Mouse (Mus musculus) right cerebral cortex, postnatal 36 days (tissue): ENCODE data around the gene Appl2.
"Not testable (repeated sequence)": the region's sequence is repeated elsewhere in the genome, so short reads cannot be mapped to it uniquely, and the experiment has no call there.

Experiments
- DNase-seq, 2 experiments: peaks; one replicate each; pipeline ENCODE4 v3.0.0; 2022; ENCODE audit warnings: low spot score in 2 of 2, mixed read lengths in 1 of 2

The Appl2 gene

DNA sequence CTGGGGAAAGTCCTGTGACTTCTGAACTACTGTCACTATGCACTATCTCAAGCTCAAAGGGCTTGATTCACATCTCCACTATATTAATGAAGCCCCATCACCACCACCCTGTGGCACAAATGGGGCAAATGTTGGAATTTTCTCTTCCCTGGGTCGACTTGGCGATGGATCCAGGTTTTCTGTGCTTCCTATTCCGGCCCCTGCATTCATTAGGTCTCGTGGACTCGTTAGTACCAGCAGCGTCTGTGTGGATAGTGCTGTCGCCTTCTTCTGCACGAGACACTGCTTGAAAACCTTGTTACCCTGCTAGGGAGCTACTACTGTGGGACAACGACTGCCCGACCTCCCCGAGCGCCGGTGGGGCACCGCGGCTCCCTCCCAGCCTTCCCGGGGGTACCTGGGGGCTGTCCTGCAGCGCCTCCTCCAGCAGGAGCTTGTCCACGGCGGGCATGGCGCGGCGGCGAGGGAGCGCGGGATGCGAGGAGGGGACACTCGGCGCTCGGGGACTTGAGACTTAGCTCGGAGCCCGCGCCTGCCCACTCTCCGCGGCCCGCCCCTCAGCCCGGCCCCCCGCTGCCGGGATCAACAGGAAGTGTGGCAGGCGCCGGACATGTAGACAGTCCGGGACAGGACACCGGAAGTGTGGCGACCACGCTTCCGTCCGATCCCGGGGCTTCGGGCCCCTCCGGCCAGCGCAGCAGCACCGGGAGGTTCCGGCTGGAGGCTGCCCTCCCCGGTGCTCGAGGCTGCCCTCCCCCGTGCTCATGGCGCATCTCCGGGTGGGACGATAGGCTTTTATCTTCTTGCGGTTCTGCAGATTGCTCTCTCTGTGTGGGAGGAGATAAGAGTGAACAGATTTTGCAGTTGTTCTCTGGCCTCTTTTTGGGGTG lies at the start of gene Appl2:
Appl2 (minus strand) TSS at position 608 of the 890 bp plus-strand sequence.
- DNase-seq: peak; percentile 88 to 91

DNA sequence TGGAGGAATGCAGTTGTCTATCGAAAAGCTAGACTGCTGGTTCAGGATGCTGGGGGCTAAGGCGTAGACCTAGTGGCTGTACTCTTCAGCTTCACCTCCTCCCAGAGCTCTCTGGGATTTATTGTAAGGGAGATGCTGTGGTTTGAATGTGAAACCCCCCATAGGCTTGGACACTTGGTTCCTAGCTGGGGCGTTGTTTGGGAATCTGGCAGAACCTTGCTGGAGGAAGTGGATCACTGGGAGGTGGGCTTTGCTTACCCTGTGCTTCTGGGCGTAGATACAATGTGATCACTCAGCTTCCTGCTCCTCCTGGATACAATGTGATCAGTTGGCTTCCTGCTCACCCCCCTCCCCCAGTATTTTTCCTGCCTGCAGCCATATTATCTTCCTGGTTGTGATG lies 47.7 kb upstream of the Appl2 start:
- no peak for DNase-seq

DNA sequence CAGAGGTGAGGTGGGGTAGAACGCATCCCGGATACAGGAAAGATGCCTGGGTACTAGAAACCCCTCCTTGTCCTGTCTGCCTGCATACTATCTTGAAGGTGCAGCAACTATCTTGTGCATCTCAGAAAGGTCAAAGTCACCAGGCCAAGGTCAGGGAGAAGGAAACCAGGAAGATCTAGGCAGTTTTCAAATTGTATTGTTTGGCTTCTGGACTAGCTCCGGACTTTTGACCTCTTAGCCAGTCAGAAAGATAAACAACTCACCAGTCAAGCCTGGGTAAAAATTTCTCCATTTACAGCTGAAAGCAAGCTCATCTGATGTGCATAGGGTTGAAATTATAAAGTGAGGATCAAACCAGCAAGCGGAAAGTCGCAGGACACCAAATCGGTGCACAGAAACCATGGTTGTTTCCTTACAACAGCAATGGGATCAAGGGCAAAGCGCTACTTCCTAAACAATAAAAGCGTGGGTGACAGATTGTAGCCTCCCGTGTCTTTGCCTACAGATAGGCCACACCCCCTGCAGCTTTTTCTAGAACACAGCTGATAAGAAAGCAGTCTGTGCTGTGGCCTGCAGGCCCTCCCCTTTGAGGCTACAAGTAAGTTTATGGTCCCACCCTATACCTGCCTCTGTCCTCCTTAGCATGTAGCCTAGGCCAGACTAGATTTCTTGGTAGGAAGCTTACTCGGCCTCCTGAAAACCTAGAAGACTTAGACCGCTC lies 43.8 kb upstream of the Appl2 start:
- no peak for DNase-seq

DNA sequence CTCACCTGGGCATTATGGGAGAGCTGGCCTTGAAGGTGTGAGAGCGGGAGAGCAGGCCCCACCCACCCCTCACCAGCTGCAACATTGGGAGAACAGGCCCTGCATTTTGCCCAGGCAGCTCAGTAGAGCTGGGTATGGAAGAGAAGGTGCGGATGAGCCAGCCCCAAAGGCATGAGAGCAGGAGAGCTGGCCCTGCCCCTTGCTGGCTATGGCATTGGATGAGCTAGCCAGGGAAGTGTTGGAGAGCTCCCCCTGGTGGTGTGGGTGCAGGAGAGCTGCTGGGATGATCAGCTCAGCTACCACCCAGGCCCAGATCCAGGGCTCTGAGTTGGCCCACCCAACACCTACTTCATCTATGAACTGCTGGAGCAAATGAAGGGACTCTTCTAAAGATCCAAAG lies 39.7 kb upstream of the Appl2 start:
- DNase-seq: no peak

DNA sequence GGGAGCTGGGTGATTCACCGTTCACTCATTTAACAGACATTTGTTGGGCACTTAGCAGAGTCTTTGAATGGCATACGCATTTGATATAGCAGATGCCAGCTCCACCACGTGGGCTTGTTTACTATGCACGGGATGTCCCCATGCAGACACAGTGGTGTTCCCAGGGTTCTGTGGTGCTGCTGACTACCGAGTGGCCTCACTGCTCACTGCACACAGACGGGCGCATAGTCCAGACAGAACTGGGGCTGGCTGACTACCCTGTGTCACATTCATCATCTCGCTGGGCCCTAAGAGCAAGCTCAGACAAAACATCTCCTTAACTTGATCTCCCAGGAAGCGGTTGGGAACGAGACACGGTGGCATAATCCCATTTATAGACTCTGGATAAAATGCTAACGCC lies 32.8 kb upstream of the Appl2 start:
- no peak for DNase-seq

DNA sequence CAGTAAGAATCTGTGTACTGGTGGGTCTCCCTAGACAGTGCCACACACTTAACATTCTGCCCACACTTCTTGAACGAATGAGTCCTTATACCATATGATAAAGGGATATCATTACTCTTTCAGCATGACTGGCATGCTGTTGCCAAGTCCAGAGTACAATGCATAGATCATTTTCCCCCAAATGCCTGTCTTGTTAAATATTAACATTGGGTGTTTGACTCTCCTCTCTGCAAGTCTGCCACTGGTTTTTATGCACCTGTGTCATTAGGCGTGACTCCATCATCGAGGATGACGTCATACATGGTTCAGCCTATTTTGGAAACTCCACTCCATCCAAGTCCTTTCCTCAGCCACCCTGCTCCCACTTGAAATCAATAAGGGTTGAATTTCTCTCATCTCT lies 18.0 kb upstream of the Appl2 start:
- DNase-seq: no peak

DNA sequence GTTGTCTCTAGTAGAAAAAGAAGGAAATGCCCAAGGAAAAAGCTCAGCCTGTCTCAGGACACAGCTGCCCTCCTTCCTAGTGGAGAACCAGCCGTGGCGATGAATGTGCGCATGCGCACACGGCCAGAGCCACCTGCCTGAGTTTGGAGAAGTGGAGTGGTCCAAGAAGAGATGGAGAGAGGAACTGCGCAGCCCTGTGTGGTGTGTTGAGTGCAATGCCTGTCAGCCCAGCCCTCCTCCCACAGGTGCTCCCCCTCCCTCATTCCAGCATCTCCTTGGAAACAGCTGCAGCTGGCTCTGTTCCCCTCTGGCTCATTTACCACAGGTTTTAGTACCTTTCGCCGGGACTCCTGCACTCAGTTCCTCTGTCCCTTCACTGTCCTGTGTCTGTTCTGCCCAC lies 13.4 kb upstream of the Appl2 start:
- DNase-seq: no peak

DNA sequence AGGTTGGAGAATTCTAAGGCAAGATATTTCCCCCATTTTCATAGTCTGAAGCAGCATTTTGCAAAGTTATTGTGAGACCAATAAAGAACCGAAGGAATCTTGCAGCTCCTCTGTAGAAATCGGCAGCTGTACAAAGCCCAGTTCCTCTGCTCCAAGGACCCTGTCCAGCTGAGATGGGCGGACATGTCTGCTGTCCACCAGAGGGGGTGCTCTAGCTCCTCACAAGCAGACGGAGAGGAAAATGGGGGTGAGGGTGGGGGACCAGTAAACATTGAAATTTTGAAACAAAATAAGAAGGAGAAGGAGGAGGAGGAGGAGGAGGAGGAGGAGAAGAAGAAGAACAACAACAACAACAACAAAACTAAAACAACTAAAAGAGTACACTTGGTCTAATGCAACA lies 12.1 kb upstream of the Appl2 start:
- DNase-seq: no peak

DNA sequence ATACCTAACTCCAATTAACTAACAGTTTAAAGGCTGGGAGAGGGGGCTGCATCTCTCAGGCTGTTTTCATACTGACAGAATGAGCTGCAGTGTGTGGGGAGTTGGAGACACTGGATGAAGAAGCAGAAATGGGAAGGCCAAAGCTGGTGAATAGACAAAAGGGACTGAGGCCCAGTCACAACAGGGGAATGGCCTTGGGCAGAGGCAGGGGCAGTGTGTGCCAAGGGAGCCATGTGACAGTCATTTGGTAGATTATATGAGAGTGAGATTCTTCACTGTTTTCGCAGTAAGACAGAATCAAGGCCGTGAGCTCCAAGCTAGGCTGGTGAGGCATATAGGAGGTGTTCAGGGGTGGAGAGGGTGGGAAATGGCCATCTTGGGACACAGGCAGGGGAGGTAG lies 6.1 kb upstream of the Appl2 start:
- DNase-seq: no peak

DNA sequence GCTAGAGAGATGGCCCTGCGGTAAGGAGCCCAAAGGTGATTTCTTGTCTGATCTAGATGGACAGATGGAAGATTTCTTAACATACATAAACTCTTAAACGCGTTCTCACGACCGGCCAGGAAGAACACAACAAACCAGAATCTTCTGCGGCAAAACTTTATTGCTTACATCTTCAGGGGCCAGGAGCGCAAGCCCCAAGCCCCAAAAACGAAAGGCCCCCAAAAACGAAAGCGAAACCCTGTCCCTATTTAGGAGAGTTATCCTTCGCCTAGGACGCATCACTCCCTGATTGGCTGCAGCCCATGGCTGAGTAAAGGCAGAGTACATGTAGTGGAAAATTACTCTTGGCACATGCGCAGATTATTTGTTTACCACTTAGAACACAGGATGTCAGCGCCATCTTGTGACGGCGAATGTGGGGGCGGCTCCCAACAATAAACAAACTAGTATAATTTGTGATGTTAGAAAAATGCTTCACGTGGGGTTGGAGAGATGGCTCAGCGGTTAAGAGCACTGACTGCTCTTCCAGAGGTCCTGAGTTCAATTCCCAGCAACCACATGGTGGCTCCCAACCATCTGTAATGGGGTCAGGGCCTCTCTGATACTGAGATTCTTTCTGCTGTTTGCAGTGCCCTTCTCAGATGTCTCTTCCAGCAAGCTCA lies 3.8 kb upstream of the Appl2 start:
- not testable (repeated sequence) for DNase-seq

DNA sequence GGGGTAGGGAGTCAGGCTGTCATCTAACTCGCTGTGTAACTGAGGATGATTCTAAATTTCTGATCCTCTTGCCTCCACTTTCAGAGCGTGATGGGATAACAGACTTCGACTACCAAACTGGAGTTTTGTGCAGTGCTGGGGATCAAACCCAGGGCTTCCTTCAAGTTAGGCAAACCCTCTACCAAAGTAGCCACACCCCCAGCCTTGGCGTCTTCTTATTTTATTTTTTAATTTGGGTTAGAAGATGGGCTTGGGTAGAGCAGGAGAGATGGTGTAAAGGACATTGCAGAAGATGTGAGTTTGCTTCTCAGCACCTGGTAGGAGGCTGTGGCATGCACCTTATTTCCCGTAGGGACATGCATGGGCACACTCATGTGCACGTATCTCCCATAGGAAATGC lies 499 bp upstream of the Appl2 start:
- no peak for DNase-seq

DNA sequence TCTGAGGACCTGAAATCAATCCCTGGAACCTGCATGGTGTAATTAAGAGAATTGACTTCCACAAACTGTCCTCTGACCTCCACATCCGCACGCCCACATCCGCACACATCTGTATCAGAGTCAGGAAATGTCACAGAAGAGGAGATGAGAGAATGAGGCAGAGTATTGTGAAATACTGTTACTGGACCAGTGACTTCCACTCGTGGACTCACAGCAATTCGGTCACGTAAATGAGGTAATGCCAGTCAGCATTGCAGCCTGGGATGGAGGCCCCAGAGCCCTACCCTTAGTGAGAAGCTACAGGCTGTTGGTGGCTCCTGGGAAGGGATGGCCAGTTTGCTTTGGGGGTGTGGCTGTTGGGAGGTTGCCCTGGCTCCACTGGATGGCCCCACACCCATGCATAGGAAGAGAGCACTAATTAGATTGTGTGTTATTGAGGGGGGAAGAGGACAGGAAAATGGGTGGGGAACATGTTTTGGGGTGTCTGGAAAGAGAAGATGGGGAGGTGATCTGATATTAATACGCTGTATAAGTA lies 2.1 kb downstream of the Appl2 start:
- no peak for DNase-seq

DNA sequence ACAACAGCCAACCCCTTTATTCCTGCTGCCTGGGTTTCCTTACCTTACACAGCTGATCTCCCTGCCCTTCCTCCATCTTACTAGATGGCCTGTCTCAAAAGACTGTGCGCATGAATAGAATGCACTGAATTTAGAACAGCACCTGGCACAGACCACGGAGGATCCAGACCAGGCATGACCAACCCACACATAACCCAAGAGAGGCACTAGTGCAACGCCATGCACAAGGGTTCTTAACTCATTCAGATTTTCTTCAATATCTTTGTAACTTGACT lies 2.9 kb downstream of the Appl2 start:
- DNase-seq: no peak

DNA sequence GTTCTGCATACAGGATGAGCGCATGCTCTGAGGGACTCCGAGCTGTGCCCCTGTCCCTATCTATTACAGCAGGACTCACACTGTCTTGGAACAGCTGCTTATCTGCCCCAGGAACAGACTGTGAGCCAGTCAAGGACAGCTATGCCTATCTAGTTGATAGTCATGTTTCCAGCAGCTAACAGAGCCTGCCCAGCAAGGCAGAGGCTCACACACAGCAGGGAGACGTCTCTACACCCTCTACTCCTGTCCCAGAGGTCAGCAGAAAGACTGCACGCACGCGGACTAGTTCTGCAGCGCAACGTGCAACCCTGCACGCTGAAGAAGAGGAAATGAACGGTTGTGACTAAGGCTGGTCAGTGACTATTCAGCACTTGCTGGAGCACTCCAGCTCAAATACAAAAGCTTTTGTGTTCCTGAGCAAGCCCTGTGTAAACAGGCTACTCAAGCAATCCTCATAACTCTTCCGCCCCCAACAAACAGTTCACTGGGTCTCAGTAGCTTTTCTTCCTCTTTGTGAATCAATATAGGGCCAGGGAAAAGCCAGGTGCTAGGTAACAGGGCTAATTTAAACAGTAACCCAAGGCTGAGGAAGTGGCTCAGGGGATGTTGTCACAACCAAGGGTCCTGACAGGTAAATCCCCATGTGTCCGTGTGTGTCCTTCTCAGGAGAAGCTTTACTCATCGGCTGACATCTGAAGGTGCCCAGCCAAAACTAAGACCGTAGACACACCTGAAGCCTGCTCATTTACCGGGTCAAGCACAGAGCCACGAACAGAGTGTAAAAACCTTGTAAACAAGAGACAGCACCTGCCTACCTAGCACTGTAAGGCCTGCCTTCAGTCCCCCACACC lies 3.4 kb downstream of the Appl2 start:
- no peak for DNase-seq

DNA sequence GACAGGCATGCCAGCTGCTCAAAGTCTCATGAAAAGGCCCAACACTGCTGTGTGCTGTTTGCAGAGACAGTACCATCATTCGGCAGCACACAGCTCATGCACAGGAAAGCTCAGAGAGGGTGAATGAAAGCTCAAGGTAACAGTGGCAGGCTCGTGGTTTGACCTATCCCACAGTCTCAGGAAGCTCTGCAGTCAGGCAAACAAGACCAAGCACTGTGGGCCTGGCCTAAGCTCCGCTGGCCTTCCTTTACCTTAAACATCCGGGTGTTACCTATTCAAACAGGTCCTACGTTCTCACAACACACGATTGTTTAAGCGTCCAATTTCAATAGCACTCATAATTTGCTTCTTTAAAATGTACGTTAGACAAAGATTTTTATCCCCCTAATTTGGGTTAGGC lies 4.4 kb downstream of the Appl2 start:
- no peak for DNase-seq

DNA sequence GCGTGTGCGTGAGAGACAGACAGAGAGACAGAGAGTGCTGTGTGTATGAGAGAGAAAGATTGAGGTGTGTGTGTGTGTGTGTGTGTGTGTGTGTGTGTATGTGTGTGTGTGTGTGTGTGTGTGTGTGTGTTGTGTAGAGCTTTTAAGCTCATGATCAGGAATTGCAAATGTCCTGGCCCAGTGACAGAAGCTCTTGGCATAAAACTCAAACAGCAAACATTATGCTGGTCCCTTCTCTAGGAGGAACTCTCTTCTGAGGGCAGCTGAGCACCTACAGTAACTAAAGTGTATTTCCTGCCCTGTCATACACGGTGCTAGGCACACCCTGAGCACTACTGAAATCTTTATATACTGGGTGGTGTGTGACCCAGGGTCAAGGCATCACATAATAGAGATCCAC lies 6.9 kb downstream of the Appl2 start:
- no peak for DNase-seq

DNA sequence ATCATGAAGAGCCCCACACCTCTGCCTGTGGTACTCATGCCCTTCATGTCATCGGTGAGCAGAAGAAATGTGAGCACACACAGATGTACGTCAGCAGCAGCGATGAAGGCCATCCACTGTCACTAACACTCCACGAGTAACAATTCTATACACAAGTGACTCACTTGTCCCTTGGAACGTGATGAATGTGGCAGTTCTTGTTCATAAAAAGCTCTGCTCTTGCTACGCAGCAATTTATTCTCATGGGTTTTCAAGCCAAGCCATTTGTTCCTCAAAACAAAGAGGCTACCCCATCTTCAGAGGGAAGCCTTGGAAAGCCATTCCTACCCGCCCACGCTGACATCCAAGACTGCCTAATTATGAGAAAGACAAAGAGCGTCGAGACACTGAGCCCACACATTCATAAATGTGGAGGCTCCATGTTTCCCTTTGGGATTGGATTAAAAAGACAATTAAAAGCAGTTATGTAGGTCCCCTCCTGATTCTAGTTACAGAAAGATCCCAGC lies 8.6 kb downstream of the Appl2 start:
- DNase-seq: peak in 1 of 2 experiments; percentile 37

DNA sequence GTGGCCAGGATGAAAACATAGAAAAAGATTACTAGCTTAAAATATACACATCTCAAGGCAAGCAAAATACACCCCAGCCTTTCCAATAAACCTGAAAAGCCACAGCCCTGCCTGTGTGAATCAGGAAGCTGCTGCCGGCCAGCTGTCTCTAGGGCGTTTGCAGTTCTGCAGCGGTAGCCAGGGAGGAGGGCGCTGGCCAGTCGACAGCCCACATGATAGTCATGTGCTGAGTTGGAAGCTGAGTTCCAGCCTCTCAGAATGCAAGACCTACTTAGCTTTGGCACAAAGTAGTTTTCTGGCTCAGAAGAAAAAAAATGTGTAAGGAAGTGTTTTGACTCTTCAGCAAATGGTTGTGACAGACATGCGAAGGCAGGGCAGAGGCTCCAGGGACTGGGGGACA lies 11.2 kb downstream of the Appl2 start:
- peak; percentile 68 to 80 for DNase-seq

DNA sequence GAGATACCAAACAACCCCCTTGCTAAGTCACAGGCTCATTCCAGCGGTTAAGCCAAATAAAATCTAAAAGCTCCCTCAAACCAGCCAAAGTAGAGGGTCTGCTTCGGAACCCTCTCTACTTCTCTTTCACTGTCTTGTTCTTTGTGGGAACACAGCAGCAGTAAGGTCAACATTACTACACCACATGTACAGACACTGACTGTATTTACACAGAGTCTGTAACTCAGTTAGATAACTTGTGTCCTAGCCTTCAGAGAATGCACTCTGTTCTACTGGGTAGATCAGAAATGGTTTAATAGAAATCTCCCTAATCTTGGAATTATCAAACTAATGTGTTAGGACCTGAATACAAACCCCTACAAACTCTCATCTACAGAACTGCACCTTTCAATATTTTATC lies 12.3 kb downstream of the Appl2 start:
- no peak for DNase-seq

DNA sequence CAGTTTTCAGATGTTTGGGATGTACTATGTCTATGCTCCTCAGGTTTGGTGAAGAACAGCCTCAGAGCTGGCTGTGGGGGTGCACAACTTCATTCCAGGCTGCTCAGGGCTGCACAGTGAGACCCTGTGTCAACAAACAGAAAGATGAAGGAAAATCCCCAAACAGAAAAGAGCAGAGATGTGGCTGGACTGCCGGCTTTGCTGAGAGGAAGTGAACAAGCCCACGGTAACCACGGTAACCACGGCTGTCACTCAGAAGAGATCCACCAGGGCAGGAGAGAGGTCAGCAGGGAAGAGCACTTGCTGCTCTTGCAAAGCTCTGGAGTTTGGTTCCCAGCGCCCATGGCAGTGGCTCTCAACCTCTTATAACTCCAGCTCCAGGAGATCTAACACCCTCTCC lies 14.1 kb downstream of the Appl2 start:
- no peak for DNase-seq

DNA sequence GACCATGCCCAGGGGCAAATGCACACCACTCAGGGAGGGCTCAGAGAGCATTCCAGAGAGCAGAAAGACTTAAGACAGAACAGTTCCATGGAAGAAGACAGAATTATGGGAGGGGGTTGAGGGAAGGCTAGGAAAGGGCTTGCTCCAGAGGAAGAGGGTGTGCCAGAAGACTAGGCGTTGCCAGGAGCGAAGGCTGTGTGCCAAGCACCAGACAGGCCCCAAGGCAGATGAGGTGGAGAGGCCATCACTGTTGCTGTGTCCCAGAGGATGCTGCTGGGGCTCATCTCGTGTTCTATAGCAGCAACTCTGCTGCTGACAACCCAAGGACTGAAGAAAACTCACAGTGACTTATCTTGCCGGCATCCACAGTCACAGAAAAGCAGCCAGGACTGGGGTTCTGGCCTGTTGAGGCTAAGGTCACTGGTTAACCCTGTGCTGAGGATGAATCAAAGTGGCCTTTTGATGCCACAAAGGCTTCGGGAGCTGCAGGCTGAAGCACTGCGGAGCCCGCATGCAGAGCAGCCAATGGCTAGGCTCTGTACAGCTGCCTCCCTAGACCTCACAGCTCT lies 15.6 kb downstream of the Appl2 start:
- no peak for DNase-seq
